Mouse (Mus musculus): Measurements from ENCODE around the gene Ptprcap. TPM values are rescaled to one million over a fixed set of nuclear protein-coding genes. Genes with fewer than 3 reads are reported as not detected.

Ptprcap gene
- polyA plus RNA-seq, 1 experiment from 2014 or later: 0.51 TPM

DNA sequence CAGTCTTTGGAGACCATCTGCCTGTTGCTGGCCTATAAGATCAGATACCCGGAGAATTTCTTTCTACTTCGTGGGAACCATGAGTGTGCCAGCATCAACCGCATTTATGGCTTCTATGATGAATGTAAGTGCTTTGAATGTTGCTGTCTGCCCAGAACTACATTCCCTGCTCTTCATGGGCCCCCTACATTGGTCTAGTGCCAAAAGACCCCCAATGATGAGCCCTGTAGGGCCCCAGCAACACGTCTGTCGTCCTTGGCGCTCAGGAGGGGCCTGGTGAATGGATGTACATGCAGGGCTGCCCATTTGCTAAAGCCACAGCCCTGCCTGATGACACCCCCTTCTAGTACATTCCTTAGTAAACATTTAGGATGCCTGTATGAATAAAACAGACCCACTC, 39.7 kb downstream of the Ptprcap start:
- ATAC-seq (ENCODE audit: low read depth): no peak
- WGBS: 68% methylated on average over 6 of the region's 6 CpGs
- peaks cover 26% of the 10 kb centered on the region for H3K36me3 ChIP-seq (ENCODE audit: control insufficient read depth, insufficient read depth, low read length)
- H3K27me3 ChIP-seq (ENCODE audit: control insufficient read depth, insufficient read depth, low read length): no peaks in the 10 kb centered on the region
- H3K27ac ChIP-seq (ENCODE audit: low read depth, low read length): no peak overlapping the region
- no peaks in the 10 kb centered on the region for H3K9me3 ChIP-seq (ENCODE audit: control insufficient read depth, low read length)
- peak overlapping the region; percentile 97 for H3K4me2 ChIP-seq (ENCODE audit: low read depth, low read length)
- peak overlapping the region; percentile 98 for H3K9ac ChIP-seq (replicated peaks; ENCODE audit: low read depth, low read length)
- peaks cover 10% of the 10 kb centered on the region for H3K4me1 ChIP-seq (ENCODE audit: control insufficient read depth, insufficient read depth, low read length)
- peak overlapping the region; percentile 80 for H3K4me3 ChIP-seq (ENCODE audit: low read depth, low read length)

DNA sequence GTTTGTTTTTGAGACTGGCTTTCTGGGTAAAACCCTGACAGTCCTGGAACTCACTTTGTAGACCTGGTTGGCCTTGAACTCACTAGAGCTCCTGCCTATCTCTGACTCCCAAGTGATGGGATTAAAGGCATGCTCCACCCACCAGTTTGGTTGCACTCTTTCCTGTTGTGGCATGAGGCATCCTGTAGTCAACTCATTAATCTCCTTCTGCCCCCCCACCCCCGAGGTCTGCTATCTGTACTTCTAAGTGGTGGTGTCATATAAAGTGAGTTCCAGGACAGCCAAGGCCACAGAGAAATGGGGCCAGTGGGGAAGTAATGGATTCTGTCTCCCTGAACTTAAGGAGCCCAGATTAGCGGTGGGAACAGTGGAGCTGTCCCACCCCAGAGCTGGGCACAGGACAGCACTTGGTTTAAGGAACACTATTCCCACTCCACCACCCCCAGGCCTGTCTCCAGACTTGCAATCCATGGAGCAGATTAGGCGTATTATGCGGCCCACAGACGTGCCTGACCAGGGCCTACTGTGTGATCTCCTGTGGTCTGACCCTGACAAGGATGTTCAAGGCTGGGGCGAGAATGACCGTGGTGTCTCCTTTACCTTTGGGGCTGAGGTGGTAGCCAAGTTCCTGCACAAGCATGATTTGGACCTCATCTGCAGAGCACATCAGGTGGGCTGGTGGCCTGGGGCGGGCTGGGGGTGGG, 40.8 kb downstream of the Ptprcap start:
- Histone ChIP-seq H3K27me3 (ENCODE audit: control insufficient read depth, insufficient read depth, low read length) (no peaks in the 10 kb centered on the region), H3K4me2 (ENCODE audit: low read depth, low read length) (no peak overlapping the region), H3K4me3 (ENCODE audit: low read depth, low read length) (no peak overlapping the region), H3K36me3 (ENCODE audit: control insufficient read depth, insufficient read depth, low read length) (peaks cover 26% of the 10 kb centered on the region), H3K9ac (replicated peaks; ENCODE audit: low read depth, low read length) (no peak overlapping the region), H3K27ac (ENCODE audit: low read depth, low read length) (no peak overlapping the region), H3K4me1 (ENCODE audit: control insufficient read depth, insufficient read depth, low read length) (peaks cover 10% of the 10 kb centered on the region), H3K9me3 (ENCODE audit: control insufficient read depth, low read length) (no peaks in the 10 kb centered on the region)
- no peak for ATAC-seq (ENCODE audit: low read depth)
- WGBS: 86% methylated on average over 8 of the region's 8 CpGs

DNA sequence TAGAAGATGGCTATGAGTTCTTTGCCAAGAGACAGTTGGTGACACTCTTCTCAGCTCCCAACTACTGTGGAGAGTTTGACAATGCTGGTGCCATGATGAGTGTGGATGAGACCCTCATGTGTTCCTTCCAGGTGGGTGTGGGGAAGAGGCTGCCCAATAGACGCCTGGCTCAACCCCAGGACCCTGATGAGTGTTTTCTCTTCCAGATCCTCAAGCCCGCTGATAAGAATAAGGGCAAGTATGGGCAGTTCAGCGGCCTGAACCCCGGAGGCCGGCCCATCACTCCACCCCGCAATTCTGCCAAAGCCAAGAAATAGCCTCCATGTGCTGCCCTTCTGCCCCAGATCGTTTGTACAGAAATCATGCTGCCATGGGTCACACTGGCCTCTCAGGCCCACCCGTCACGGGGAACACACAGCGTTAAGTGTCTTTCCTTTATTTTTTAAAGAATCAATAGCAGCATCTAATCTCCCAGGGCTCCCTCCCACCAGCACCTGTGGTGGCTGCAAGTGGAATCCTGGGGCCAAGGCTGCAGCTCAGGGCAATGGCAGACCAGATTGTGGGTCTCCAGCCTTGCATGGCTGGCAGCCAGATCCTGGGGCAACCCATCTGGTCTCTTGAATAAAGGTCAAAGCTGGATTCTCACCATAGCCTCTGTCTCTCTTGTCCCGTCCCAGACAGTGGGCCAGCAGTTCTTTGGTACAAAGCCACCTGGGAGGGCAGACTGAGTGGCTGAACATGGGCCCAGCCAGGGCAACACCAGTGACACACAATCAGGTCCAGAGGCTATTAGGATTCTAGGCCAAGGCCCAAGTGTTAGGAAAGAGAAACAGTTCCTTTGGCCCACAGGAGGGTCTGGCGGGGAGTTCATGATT, 41.6 kb downstream of the Ptprcap start:
- Histone ChIP-seq H3K27ac (ENCODE audit: low read depth, low read length) (no peak overlapping the region), H3K4me3 (ENCODE audit: low read depth, low read length) (no peak overlapping the region), H3K9me3 (ENCODE audit: control insufficient read depth, low read length) (no peaks in the 10 kb centered on the region), H3K4me1 (ENCODE audit: control insufficient read depth, insufficient read depth, low read length) (peaks cover 10% of the 10 kb centered on the region), H3K9ac (replicated peaks; ENCODE audit: low read depth, low read length) (no peak overlapping the region), H3K36me3 (ENCODE audit: control insufficient read depth, insufficient read depth, low read length) (peaks cover 26% of the 10 kb centered on the region), H3K4me2 (ENCODE audit: low read depth, low read length) (no peak overlapping the region), H3K27me3 (ENCODE audit: control insufficient read depth, insufficient read depth, low read length) (no peaks in the 10 kb centered on the region)
- ATAC-seq (ENCODE audit: low read depth): no peak
- WGBS: 77% methylated on average over 12 of the region's 12 CpGs

DNA sequence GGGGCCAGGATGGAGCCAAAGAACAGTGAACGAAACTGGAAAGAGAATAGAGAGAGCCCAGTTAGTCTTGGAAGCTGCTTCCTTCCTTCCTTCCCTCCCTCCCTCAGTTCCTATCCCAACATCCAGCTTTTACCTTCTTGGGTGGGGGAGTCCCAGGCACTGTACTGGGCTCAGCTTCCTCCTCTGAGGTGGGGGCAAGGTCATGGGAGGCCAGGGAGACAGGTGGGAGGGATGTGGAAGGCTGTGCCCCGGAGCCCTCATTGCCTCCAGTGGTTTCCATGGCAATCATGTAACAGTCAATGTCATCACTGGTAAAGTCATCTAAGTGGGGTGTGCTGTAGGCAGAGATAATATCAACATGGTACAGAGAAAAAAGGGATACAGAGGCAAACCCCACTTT, 42.6 kb downstream of the Ptprcap start:
- no peaks in the 10 kb centered on the region for H3K27me3 ChIP-seq (ENCODE audit: control insufficient read depth, insufficient read depth, low read length)
- ATAC-seq (ENCODE audit: low read depth): no peak
- H3K9me3 ChIP-seq (ENCODE audit: control insufficient read depth, low read length): no peaks in the 10 kb centered on the region
- 75% methylated on average over 2 of the region's 2 CpGs for WGBS
- H3K27ac ChIP-seq (ENCODE audit: low read depth, low read length): no peak overlapping the region
- H3K4me3 ChIP-seq (ENCODE audit: low read depth, low read length): no peak overlapping the region
- peaks cover 19% of the 10 kb centered on the region for H3K4me1 ChIP-seq (ENCODE audit: control insufficient read depth, insufficient read depth, low read length)
- H3K36me3 ChIP-seq (ENCODE audit: control insufficient read depth, insufficient read depth, low read length): peaks cover 26% of the 10 kb centered on the region
- no peak overlapping the region for H3K9ac ChIP-seq (replicated peaks; ENCODE audit: low read depth, low read length)
- H3K4me2 ChIP-seq (ENCODE audit: low read depth, low read length): no peak overlapping the region

DNA sequence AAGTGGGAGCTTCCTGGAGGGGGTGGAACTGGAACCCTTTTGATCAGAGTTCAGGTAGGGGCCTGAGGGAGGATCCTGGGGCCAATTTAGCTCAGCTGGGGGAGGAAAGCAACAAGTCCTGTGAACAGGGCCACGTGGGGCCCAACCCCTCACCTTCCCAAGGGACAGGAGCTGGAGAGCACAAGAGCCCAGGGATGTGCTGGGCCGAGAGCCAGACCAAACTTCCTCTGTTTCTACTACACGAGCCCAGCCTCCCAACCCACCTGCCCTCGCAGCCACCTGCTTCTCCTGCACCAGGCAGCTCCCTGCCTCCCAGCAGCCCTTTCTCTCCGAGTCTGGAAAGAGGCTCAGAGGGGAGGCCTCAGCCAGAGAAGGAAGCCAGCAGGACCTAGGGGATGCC, 43.1 kb downstream of the Ptprcap start:
- Histone ChIP-seq H3K27ac (ENCODE audit: low read depth, low read length) (no peak overlapping the region), H3K4me2 (ENCODE audit: low read depth, low read length) (no peak overlapping the region), H3K9me3 (ENCODE audit: control insufficient read depth, low read length) (no peaks in the 10 kb centered on the region), H3K4me1 (ENCODE audit: control insufficient read depth, insufficient read depth, low read length) (peaks cover 20% of the 10 kb centered on the region), H3K36me3 (ENCODE audit: control insufficient read depth, insufficient read depth, low read length) (peaks cover 26% of the 10 kb centered on the region), H3K4me3 (ENCODE audit: low read depth, low read length) (no peak overlapping the region), H3K9ac (replicated peaks; ENCODE audit: low read depth, low read length) (no peak overlapping the region), H3K27me3 (ENCODE audit: control insufficient read depth, insufficient read depth, low read length) (no peaks in the 10 kb centered on the region)
- 25% methylated on average over 5 of the region's 5 CpGs for WGBS
- no peak for ATAC-seq (ENCODE audit: low read depth)

DNA sequence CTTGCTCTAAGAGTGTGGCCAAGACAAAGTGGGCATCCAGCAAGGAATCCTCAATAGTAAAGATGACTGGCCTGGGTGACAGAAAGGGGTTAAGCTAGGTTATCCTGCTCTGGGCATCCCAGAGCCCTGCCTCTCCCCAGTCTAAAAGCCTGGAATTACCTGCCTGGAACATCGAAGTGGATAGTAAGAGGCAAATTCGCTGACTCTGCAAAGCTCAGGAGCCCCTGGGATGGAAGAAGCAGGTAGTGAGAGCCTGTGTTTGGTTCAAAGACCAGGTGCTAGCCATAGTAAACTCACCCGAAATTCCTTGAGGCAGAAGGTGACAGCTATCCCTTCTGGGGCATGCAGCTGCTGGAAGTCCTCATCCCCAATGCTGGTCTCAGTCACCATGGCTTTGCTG, 43.8 kb downstream of the Ptprcap start:
- 79% methylated on average over 3 of the region's 3 CpGs for WGBS
- Histone ChIP-seq H3K4me3 (ENCODE audit: low read depth, low read length) (no peak overlapping the region), H3K27ac (ENCODE audit: low read depth, low read length) (no peak overlapping the region), H3K36me3 (ENCODE audit: control insufficient read depth, insufficient read depth, low read length) (peaks cover 26% of the 10 kb centered on the region), H3K9me3 (ENCODE audit: control insufficient read depth, low read length) (no peaks in the 10 kb centered on the region), H3K4me2 (ENCODE audit: low read depth, low read length) (no peak overlapping the region), H3K27me3 (ENCODE audit: control insufficient read depth, insufficient read depth, low read length) (no peaks in the 10 kb centered on the region), H3K4me1 (ENCODE audit: control insufficient read depth, insufficient read depth, low read length) (peaks cover 22% of the 10 kb centered on the region), H3K9ac (replicated peaks; ENCODE audit: low read depth, low read length) (no peak overlapping the region)
- ATAC-seq (ENCODE audit: low read depth): no peak

DNA sequence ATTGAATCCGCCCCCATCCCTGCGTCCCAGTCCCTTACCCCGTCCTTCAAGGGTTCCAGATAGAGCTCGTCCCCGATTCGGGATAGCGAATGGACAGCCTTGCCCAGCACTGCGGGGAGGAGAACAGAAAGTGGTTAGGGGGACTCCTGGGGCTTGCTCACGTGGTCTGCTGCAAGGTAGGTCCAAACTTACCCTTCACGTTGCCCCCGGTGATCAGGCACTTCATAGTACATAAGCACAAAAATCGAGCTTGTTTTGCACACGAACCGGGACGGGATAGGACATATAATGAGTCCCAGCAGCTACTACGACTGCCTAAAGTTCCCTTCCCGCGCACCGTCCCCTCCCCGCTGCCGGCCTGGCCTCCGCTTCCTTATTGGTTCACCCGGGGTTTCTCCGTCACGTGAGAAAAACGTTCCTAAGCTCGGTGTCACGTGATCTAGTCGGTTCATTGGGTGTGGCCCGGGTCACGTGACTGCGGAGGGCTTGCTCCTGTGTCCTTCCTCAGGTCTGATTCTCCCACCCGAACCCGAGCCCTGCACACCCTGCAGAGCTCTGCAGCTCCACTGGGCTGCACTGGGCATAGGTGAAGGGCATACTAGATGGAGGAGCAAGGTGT, 48.0 kb downstream of the Ptprcap start, which contains the start of gene Rad9a:
Gene Rad9a (minus strand): TSS at position 372 of the 619 bp plus-strand sequence.
- H3K4me3 ChIP-seq (ENCODE audit: low read depth, low read length): peak within 1 kb of the TSS; percentile 57
- peaks cover 15% of the 10 kb centered on the region for H3K4me1 ChIP-seq (ENCODE audit: control insufficient read depth, insufficient read depth, low read length)
- peak within 1 kb of the TSS; percentile 28; the same call in 1 of the 2 replicates for H3K27ac ChIP-seq (ENCODE audit: low read depth, low read length)
- H3K4me2 ChIP-seq (ENCODE audit: low read depth, low read length): peak within 1 kb of the TSS; percentile 81
- WGBS: 0% methylated on average over 34 of the region's 34 CpGs
- no peaks in the 10 kb centered on the region for H3K36me3 ChIP-seq (ENCODE audit: control insufficient read depth, insufficient read depth, low read length)
- no peaks in the 10 kb centered on the region for H3K9me3 ChIP-seq (ENCODE audit: control insufficient read depth, low read length)
- no peaks in the 10 kb centered on the region for H3K27me3 ChIP-seq (ENCODE audit: control insufficient read depth, insufficient read depth, low read length)
- ATAC-seq (ENCODE audit: low read depth): peak; percentile 83
- H3K9ac ChIP-seq (replicated peaks; ENCODE audit: low read depth, low read length): peak within 1 kb of the TSS; percentile 59

DNA sequence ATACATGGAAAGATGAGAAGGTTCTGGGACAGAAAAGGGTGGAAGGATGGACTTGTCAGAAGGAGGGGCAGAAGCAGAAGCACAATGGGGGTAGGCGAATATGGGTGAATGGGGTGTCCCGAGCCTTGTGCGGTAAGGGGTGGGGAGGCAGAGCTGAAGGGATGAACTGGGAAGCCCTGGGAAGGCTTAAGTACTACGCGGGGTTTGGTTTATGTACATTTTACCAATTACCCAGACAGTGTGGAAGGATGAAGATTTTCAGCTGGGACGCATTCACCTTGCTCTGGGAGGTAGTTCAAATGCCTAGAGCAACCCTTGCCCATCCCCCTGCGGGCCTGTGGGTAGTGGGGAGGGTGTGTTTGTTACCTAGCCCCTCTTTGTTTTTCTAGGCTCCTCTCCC, 48.7 kb downstream of the Ptprcap start:
- H3K4me2 ChIP-seq (ENCODE audit: low read depth, low read length): peak overlapping the region; percentile 81
- peaks cover 15% of the 10 kb centered on the region for H3K4me1 ChIP-seq (ENCODE audit: control insufficient read depth, insufficient read depth, low read length)
- no peaks in the 10 kb centered on the region for H3K9me3 ChIP-seq (ENCODE audit: control insufficient read depth, low read length)
- H3K9ac ChIP-seq (replicated peaks; ENCODE audit: low read depth, low read length): peak overlapping the region; percentile 59
- H3K27me3 ChIP-seq (ENCODE audit: control insufficient read depth, insufficient read depth, low read length): no peaks in the 10 kb centered on the region
- 39% methylated on average over 7 of the region's 7 CpGs for WGBS
- ATAC-seq (ENCODE audit: low read depth): no peak
- H3K36me3 ChIP-seq (ENCODE audit: control insufficient read depth, insufficient read depth, low read length): no peaks in the 10 kb centered on the region
- H3K4me3 ChIP-seq (ENCODE audit: low read depth, low read length): peak overlapping the region; percentile 57
- no peak overlapping the region for H3K27ac ChIP-seq (ENCODE audit: low read depth, low read length)

DNA sequence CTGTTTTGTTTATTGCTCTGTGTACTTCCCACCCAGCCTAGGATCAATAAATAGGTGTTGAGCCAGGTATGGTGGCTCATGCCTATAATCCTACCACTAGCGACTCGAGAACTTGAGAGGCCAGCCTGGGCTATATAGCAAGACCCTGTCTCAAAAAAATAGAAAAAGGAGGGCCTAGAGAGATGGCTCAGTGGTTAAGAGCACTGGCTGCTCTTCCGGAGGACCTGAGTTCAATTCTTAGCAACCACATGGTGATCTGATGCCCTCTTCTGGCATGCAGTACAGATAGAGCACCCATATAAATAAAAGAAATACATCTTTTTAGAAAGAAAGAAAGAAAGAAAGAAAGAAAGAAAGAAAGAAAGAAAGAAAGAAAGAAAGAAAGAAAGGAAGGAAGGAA, 49.7 kb downstream of the Ptprcap start:
- 69% methylated on average over 3 of the region's 3 CpGs for WGBS
- no peaks in the 10 kb centered on the region for H3K36me3 ChIP-seq (ENCODE audit: control insufficient read depth, insufficient read depth, low read length)
- H3K9me3 ChIP-seq (ENCODE audit: control insufficient read depth, low read length): no peaks in the 10 kb centered on the region
- no peak overlapping the region for H3K4me2 ChIP-seq (ENCODE audit: low read depth, low read length)
- H3K4me3 ChIP-seq (ENCODE audit: low read depth, low read length): no peak overlapping the region
- H3K27ac ChIP-seq (ENCODE audit: low read depth, low read length): no peak overlapping the region
- no peak overlapping the region for H3K9ac ChIP-seq (replicated peaks; ENCODE audit: low read depth, low read length)
- peaks cover 15% of the 10 kb centered on the region for H3K4me1 ChIP-seq (ENCODE audit: control insufficient read depth, insufficient read depth, low read length)
- H3K27me3 ChIP-seq (ENCODE audit: control insufficient read depth, insufficient read depth, low read length): no peaks in the 10 kb centered on the region
- no peak for ATAC-seq (ENCODE audit: low read depth)
